Comparison of ENCODE assay signal across 11 mouse cellular contexts in the genomic region with DNA sequence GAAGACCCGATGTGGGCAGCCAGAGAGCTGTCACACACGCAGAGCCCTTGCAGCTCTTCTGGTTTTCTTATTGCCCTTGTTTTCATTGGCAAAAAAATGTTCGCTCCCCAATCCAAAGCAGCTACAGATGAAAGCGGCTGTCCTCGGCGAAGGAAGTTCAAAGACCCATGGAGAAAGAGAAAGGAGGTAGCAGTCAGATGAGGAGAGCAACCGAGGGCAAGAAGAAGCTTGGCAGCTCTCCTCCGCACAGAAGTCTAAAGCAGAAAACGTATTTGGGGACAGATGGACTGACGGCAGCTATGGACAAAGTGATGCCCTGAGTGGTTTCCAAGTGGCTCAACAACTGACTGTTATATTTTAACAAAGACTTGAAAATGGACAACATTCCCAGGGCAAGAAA. TPM values are rescaled to one million over a fixed set of nuclear protein-coding genes. Genes with fewer than 3 reads are reported as not detected.
DNase-seq lines count a peak whose midpoint lies in the region; ATAC-seq lines count a peak whose summit lies in the region.
"Had no signal": no experiment of that assay in that cellular context is flagged by ENCODE, and none has a peak within 500 bp of the region (broad histone marks: within the 10 kb centered on the region; RNA-seq: fewer than 3 reads in every experiment).

No protein-coding gene starts in this region.

- no peaks in the 10 kb centered on the region for H3K27me3 ChIP-seq in hindbrain, embryonic 14.5 days (ENCODE audit: control insufficient read depth, insufficient read depth, low read length)
- no peaks in the 10 kb centered on the region for H3K27me3 ChIP-seq in hindbrain, embryonic 11.5 days (ENCODE audit: control insufficient read depth, insufficient read depth, low read length)
- H3K27me3 ChIP-seq in forebrain, embryonic 16.5 days (replicated peaks; ENCODE audit: control insufficient read depth, insufficient read depth, low read length) = no peaks in the 10 kb centered on the region
- H3K27me3 ChIP-seq: liver, embryonic 15.5 days had no signal

- no peak overlapping the region for H3K4me2 ChIP-seq in hindbrain, embryonic 14.5 days (replicated peaks)
- no peak overlapping the region for H3K4me2 ChIP-seq in hindbrain, embryonic 11.5 days (replicated peaks; ENCODE audit: low read depth, low read length)
- peak overlapping the region; percentile 21; the same call in 1 of the 2 replicates for H3K4me2 ChIP-seq in forebrain, embryonic 16.5 days (ENCODE audit: low read length)
- H3K4me2 ChIP-seq: liver, embryonic 15.5 days had no signal

- H3K36me3 ChIP-seq in hindbrain, embryonic 14.5 days (replicated peaks; ENCODE audit: control insufficient read depth, insufficient read depth) = no peaks in the 10 kb centered on the region
- no peaks in the 10 kb centered on the region for H3K36me3 ChIP-seq in hindbrain, embryonic 11.5 days (ENCODE audit: control insufficient read depth, insufficient read depth, low read length)
- no peaks in the 10 kb centered on the region for H3K36me3 ChIP-seq in forebrain, embryonic 16.5 days (ENCODE audit: control insufficient read depth, insufficient read depth)
- H3K36me3 ChIP-seq: liver, embryonic 15.5 days had no signal

- no peak overlapping the region for H3K9ac ChIP-seq in hindbrain, embryonic 14.5 days
- no peak overlapping the region for H3K9ac ChIP-seq in hindbrain, embryonic 11.5 days (ENCODE audit: low read depth, low read length)
- H3K9ac ChIP-seq in forebrain, embryonic 16.5 days (replicated peaks; ENCODE audit: low read depth, low read length) = no peak overlapping the region
- H3K9ac ChIP-seq: liver, embryonic 15.5 days had no signal

- peak overlapping the region; percentile 32; the same call in 1 of the 2 replicates for H3K27ac ChIP-seq in hindbrain, embryonic 14.5 days
- H3K27ac ChIP-seq in hindbrain, embryonic 11.5 days (ENCODE audit: low read depth, low read length) = no peak overlapping the region
- peak overlapping the region; percentile 56 for H3K27ac ChIP-seq in forebrain, embryonic 16.5 days (ENCODE audit: low read length)
- H3K27ac ChIP-seq: liver, embryonic 15.5 days had no signal

- ATAC-seq in hindbrain, embryonic 14.5 days (ENCODE audit: low FRiP score) = no peak
- ATAC-seq in hindbrain, embryonic 11.5 days (ENCODE audit: low FRiP score) = no peak
- ATAC-seq in forebrain, embryonic 16.5 days = no peak

- DNase-seq in hindbrain, embryonic 14.5 days (ENCODE audit: low spot score) = no peak
- no peak for DNase-seq in hindbrain, embryonic 11.5 days (ENCODE audit: low spot score)
- peak; percentile 40 to 64 for DNase-seq in right cerebral cortex, postnatal 10 days (ENCODE audit: low spot score in 2 of 2)
- DNase-seq in right cerebral cortex, postnatal 4 days = no peak
- no peak for DNase-seq in retina, embryonic 14.5 days (ENCODE audit: low spot score)
- DNase-seq in thymus, postnatal 14 days = no peak
- DNase-seq: heart, adult 18-20 months; kidney, postnatal 10 days; thymus, postnatal 4 days had no signal

- no peak overlapping the region for H3K4me3 ChIP-seq in hindbrain, embryonic 14.5 days (replicated peaks; ENCODE audit: low read length)
- H3K4me3 ChIP-seq in hindbrain, embryonic 11.5 days (ENCODE audit: low read depth, low read length) = no peak overlapping the region
- no peak overlapping the region for H3K4me3 ChIP-seq in forebrain, embryonic 16.5 days (replicated peaks; ENCODE audit: low read length)
- H3K4me3 ChIP-seq: liver, embryonic 15.5 days had no signal

- no peaks in the 10 kb centered on the region for H3K9me3 ChIP-seq in hindbrain, embryonic 14.5 days (ENCODE audit: control insufficient read depth, low read length)
- H3K9me3 ChIP-seq in hindbrain, embryonic 11.5 days (ENCODE audit: control insufficient read depth, low read length) = no peaks in the 10 kb centered on the region
- no peaks in the 10 kb centered on the region for H3K9me3 ChIP-seq in forebrain, embryonic 16.5 days (ENCODE audit: control insufficient read depth, low read length)
- H3K9me3 ChIP-seq: liver, embryonic 15.5 days had no signal

- no peaks in the 10 kb centered on the region for H3K4me1 ChIP-seq in hindbrain, embryonic 14.5 days (replicated peaks; ENCODE audit: control insufficient read depth, insufficient read depth, low read length)
- H3K4me1 ChIP-seq in hindbrain, embryonic 11.5 days (replicated peaks; ENCODE audit: control insufficient read depth, insufficient read depth, low read length) = no peaks in the 10 kb centered on the region
- peaks cover 14% of the 10 kb centered on the region for H3K4me1 ChIP-seq in forebrain, embryonic 16.5 days (replicated peaks; ENCODE audit: control insufficient read depth, insufficient read depth, low read length)
- H3K4me1 ChIP-seq: liver, embryonic 15.5 days had no signal

- 62% methylated on average over 10 of the region's 10 CpGs for WGBS in hindbrain, embryonic 14.5 days
- WGBS in hindbrain, embryonic 11.5 days = 65% methylated on average over 10 of the region's 10 CpGs
- 9% methylated on average over 10 of the region's 10 CpGs for WGBS in forebrain, embryonic 16.5 days

RNA-seq across cellular contexts. Expression of gene Dph5, which starts 32.1 kb away (rescaled TPM):
- polyA plus RNA-seq in hindbrain, embryonic 14.5 days (2014; fragmentation: Nextera tagmentation; extraction: Ambion mirVana) = 24.5 and 25.0 TPM in 2 replicates
- polyA plus RNA-seq in hindbrain, embryonic 11.5 days (2014; fragmentation: Nextera tagmentation; extraction: Ambion mirVana) = 28.3 and 28.5 TPM in 2 replicates
- 30.2 and 32.6 TPM in 2 replicates for polyA plus RNA-seq in forebrain, embryonic 16.5 days (2015; fragmentation: Nextera tagmentation; extraction: Ambion mirVana)

Comparison
In these comparisons a context has a peak if more than half of its experiments do, and no peak if none do; other contexts are left out.
1. DNase-seq: peak in right cerebral cortex, postnatal 10 days (2 of 2); none in hindbrain, embryonic 14.5 days (single experiment), hindbrain, embryonic 11.5 days (single experiment), right cerebral cortex, postnatal 4 days (single experiment), retina, embryonic 14.5 days (single experiment) and thymus, postnatal 14 days (single experiment).